Comparison of ENCODE assay signal across 10 mouse cellular contexts in the genomic region with DNA sequence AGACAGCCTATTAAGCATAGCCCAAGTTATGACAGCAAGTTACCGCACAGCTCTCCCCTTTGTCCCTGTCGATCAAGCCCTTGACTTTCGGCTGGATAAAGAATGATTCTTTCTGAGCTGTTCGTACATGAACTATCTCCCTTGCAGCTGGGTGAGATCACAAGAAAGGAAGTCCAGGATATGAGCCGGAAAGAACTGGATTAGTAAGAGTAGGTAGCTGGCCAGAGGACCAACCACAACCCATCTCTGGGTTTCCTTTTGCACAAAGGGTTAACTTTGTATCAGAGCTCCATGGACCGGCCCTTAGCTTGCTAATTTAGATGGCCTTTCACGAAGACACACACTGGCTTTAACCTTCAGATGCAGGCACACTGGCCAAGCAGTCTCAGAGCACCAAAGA.
"Had no signal": no experiment of that assay in that cellular context is flagged by ENCODE, and none has a peak within 500 bp of the region (broad histone marks: within the 10 kb centered on the region; RNA-seq: fewer than 3 reads in every experiment).

No protein-coding gene starts in this region.

- H3K27ac ChIP-seq: kidney, embryonic 15.5 days; macrophage; midbrain, embryonic 13.5 days; stomach, embryonic 15.5 days had no signal

- ATAC-seq: midbrain, embryonic 13.5 days had no signal

- DNase-seq: kidney, adult 2 months; left cerebral cortex, postnatal 4 days; right cerebral cortex, postnatal 14 days; thymus, postnatal 4 days had no signal

- H3K4me2 ChIP-seq: kidney, embryonic 15.5 days; liver, embryonic 11.5 days; midbrain, embryonic 13.5 days; stomach, embryonic 15.5 days had no signal

- H3K9me3 ChIP-seq: kidney, embryonic 15.5 days; midbrain, embryonic 13.5 days; stomach, embryonic 15.5 days had no signal

- H3K27me3 ChIP-seq: kidney, embryonic 15.5 days; midbrain, embryonic 13.5 days; stomach, embryonic 15.5 days had no signal

- H3K9ac ChIP-seq: kidney, embryonic 15.5 days; midbrain, embryonic 13.5 days; stomach, embryonic 15.5 days had no signal

- H3K4me3 ChIP-seq: kidney, embryonic 15.5 days; megakaryocyte, embryonic 14.5 days; midbrain, embryonic 13.5 days; stomach, embryonic 15.5 days had no signal

- H3K36me3 ChIP-seq: kidney, embryonic 15.5 days; midbrain, embryonic 13.5 days; stomach, embryonic 15.5 days had no signal
